In genomic region chr9:30624481-30624880, GRCm38 (mm10) we compare ENCODE assay signal across 27 mouse cellular contexts.
DNase-seq lines count a peak whose midpoint lies in the region; ATAC-seq lines count a peak whose summit lies in the region.
"Had no signal": no experiment of that assay in that cellular context is flagged by ENCODE, and none has a peak within 500 bp of the region (broad histone marks: within the 10 kb centered on the region; RNA-seq: fewer than 3 reads in every experiment).

No protein-coding gene starts in this region.

- no peak overlapping the region for H3K4me2 ChIP-seq in forebrain, embryonic 14.5 days (ENCODE audit: low read length)
- H3K4me2 ChIP-seq in forebrain, embryonic 12.5 days = no peak overlapping the region
- H3K4me2 ChIP-seq: embryonic facial prominence, embryonic 12.5 days; heart, embryonic 13.5 days; hindbrain, embryonic 12.5 days; liver, embryonic 13.5 days; midbrain, embryonic 13.5 days; stomach, embryonic 15.5 days had no signal

- DNase-seq in forebrain, embryonic 14.5 days (ENCODE audit: low spot score) = peak; percentile 41
- peak; percentile 37 for DNase-seq in layer of hippocampus, adult 11-12 months (ENCODE audit: low spot score)
- DNase-seq in layer of hippocampus, postnatal 25 days (ENCODE audit: extremely low spot score in 1 of 2, low spot score in 1 of 2) = no peak
- DNase-seq in fat pad, adult 2 months (ENCODE audit: extremely low read depth, low read depth, low spot score) = peak; percentile 100
- DNase-seq in layer of hippocampus, adult 8-10 months (ENCODE audit: low spot score in 2 of 2) = peak; percentile 19 to 21
- DNase-seq: adrenal gland, adult 2 months; cerebellum, adult 8-10 months; heart, adult 18-20 months; heart, postnatal 14 days; kidney, adult 2 months; left cerebral cortex, postnatal 4 days; liver, embryonic 13.5 days; lung, adult 2 months; lung, postnatal 36 days; thymus, postnatal 25 days had no signal

- 86% methylated on average over 5 of the region's 5 CpGs for WGBS in forebrain, embryonic 14.5 days
- WGBS in forebrain, embryonic 12.5 days = 87% methylated on average over 5 of the region's 5 CpGs

- no peak for ATAC-seq in forebrain, embryonic 14.5 days
- no peak for ATAC-seq in forebrain, embryonic 12.5 days (ENCODE audit: low FRiP score)
- no peak for ATAC-seq in granulocyte monocyte progenitor cell, adult 5-6 weeks (replicated peaks; ENCODE audit: poor library complexity, severe bottlenecking)
- ATAC-seq in monocyte, adult 5-6 weeks (replicated peaks; ENCODE audit: insufficient number of reproducible peaks, low FRiP score, low TSS enrichment, poor library complexity, severe bottlenecking) = no peak
- ATAC-seq: midbrain, embryonic 13.5 days had no signal

- no peaks in the 10 kb centered on the region for H3K4me1 ChIP-seq in forebrain, embryonic 14.5 days (ENCODE audit: control insufficient read depth, insufficient read depth, low read length)
- H3K4me1 ChIP-seq in forebrain, embryonic 12.5 days = no peaks in the 10 kb centered on the region
- H3K4me1 ChIP-seq: hindbrain, embryonic 12.5 days; liver, embryonic 13.5 days; megakaryocyte, embryonic 14.5 days; midbrain, embryonic 13.5 days; stomach, embryonic 15.5 days had no signal

- H3K9me3 ChIP-seq in forebrain, embryonic 14.5 days (replicated peaks; ENCODE audit: control insufficient read depth, low read length) = no peaks in the 10 kb centered on the region
- no peaks in the 10 kb centered on the region for H3K9me3 ChIP-seq in forebrain, embryonic 12.5 days
- H3K9me3 ChIP-seq: embryonic facial prominence, embryonic 12.5 days; heart, embryonic 13.5 days; hindbrain, embryonic 12.5 days; liver, embryonic 13.5 days; midbrain, embryonic 13.5 days; stomach, embryonic 15.5 days had no signal

- no peak overlapping the region for H3K27ac ChIP-seq in forebrain, embryonic 14.5 days (ENCODE audit: low read depth, low read length)
- H3K27ac ChIP-seq in forebrain, embryonic 12.5 days = no peak overlapping the region
- H3K27ac ChIP-seq: embryonic facial prominence, embryonic 12.5 days; heart, embryonic 13.5 days; hindbrain, embryonic 12.5 days; kidney, postnatal 0 days; liver, embryonic 13.5 days; midbrain, embryonic 13.5 days; stomach, embryonic 15.5 days had no signal

- no peak overlapping the region for H3K4me3 ChIP-seq in forebrain, embryonic 14.5 days (ENCODE audit: low read depth, low read length)
- no peak overlapping the region for H3K4me3 ChIP-seq in forebrain, embryonic 12.5 days (replicated peaks)
- H3K4me3 ChIP-seq: embryonic facial prominence, embryonic 12.5 days; erythroblast, embryonic 14.5 days; heart, embryonic 13.5 days; hindbrain, embryonic 12.5 days; liver, embryonic 13.5 days; megakaryocyte, embryonic 14.5 days; midbrain, embryonic 13.5 days; myocyte; stomach, embryonic 15.5 days had no signal

- no peaks in the 10 kb centered on the region for H3K27me3 ChIP-seq in forebrain, embryonic 14.5 days (replicated peaks; ENCODE audit: control insufficient read depth, insufficient read depth, low read length)
- no peaks in the 10 kb centered on the region for H3K27me3 ChIP-seq in forebrain, embryonic 12.5 days
- H3K27me3 ChIP-seq: embryonic facial prominence, embryonic 12.5 days; heart, embryonic 13.5 days; hindbrain, embryonic 12.5 days; liver, embryonic 13.5 days; megakaryocyte, embryonic 14.5 days; midbrain, embryonic 13.5 days; stomach, embryonic 15.5 days had no signal

- H3K9ac ChIP-seq in forebrain, embryonic 14.5 days (ENCODE audit: low read length) = no peak overlapping the region
- no peak overlapping the region for H3K9ac ChIP-seq in forebrain, embryonic 12.5 days
- H3K9ac ChIP-seq: embryonic facial prominence, embryonic 12.5 days; heart, embryonic 13.5 days; hindbrain, embryonic 12.5 days; liver, embryonic 13.5 days; midbrain, embryonic 13.5 days; stomach, embryonic 15.5 days had no signal

- no peaks in the 10 kb centered on the region for H3K36me3 ChIP-seq in forebrain, embryonic 14.5 days (ENCODE audit: control insufficient read depth, insufficient read depth, low read length)
- no peaks in the 10 kb centered on the region for H3K36me3 ChIP-seq in forebrain, embryonic 12.5 days (replicated peaks)
- H3K36me3 ChIP-seq: embryonic facial prominence, embryonic 12.5 days; heart, embryonic 13.5 days; hindbrain, embryonic 12.5 days; liver, embryonic 13.5 days; midbrain, embryonic 13.5 days; stomach, embryonic 15.5 days had no signal

Comparison
In these comparisons a context has a peak if more than half of its experiments do, and no peak if none do; other contexts are left out.
1. DNase-seq: peak in forebrain, embryonic 14.5 days (single experiment), layer of hippocampus, adult 11-12 months (single experiment), fat pad, adult 2 months (single experiment) and layer of hippocampus, adult 8-10 months (2 of 2); none in layer of hippocampus, postnatal 25 days (0 of 2).